Mouse (Mus musculus) cerebellum, postnatal 14 days (tissue): ENCODE results near the gene Gpr68.

Experiments
- DNase-seq, 2 experiments: peaks; one replicate each; pipeline ENCODE4 v3.0.0; 2021; ENCODE audit warnings: mixed read lengths in 2 of 2

Gene Gpr68

DNA sequence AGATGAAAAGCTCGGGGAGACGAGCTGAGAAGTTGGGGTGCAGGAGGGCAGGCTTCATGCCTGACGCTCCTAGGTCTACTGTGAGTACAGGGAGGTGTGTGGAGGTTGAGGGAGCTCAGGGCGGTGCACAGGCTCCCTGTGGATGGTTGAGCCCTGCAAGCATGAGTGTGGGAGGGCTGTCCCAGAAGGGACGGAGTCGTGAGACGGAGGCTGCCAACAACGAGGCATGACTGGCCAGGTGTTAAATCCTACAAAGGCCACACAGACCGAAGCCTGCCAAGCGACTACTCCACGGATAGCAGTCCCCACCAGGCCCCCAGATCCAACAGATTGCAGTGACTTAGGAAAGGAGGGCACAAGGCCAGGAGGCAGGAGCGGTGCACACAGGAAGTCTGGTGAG is 2.7 kb upstream of the Gpr68 start:
- peak; percentile 63 to 66 for DNase-seq

DNA sequence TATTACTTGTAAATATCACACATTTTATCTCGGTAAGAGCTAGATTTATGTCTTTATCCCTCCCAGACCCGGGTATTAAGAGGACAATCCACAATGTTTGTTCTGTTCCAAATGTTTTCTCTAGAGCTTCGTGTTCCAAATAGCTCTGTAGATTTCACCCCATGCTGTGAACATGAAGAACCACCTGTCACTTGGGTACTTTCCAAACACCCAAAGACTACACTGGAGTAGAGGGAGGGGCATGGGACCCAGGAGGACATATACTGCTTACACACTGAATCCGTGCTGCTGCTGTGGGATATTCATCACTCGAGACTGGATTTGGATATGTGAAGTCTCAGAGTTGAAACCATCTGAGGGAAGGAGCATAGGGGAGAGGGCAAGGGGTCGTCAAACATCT is 1.8 kb upstream of the Gpr68 start:
- peak; percentile 29 to 53 for DNase-seq

DNA sequence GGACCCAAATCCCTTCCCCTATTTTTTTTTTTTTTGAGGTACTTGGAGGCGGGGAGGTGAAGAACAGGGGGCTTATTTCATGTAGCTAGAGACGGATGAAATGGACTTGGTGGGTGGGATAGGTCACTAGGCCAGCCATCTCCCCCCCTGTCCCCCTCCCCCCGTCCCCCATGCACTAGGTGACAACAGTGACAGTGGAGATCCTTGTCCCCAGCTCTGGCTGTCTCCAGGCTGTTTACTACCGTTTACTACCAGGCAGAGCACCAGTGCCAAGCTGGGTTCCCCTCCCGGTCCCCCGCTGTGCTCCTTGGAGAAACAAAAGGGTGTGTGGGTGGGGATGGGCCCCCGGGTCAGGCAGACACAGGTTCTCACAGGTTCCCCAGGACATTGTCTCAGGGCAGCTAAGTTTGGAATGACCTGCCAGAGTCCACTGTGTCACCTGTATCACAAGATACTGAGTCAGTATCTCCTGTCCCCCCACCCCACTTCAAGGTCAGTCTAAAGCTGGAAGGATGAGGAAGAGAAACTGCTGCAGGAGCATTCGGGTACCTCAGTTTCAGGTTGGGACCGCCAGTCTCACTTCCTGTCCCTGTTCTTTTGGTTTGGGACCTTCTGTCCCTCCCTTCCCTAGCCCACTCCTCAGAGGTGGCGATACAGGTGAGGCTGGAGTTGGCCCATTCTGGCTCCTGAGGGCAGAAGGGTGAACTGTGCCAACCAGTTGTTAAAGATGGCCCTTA is 468 bp upstream of the Gpr68 start:
- peak in 1 of 2 experiments; percentile 45 for DNase-seq

DNA sequence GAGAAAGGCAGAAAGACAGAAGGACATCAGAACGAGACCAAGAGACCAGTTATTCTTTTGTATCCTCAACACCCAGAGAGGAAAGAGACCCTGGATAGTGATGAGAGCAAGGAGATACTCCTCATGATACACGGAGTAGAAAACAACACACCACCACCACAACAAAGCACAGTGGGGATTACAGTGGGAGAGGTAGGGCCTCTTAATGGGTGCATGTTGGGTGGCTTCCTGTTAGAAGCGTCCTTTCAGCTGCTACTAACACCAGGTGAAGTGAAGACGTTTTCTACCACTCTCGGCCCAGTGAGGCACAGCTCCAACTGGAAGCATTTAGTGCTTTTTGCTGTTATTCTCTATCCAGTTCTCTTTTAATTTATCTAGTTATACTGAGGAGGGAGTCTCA is 1.1 kb downstream of the Gpr68 start:
- no peak for DNase-seq

DNA sequence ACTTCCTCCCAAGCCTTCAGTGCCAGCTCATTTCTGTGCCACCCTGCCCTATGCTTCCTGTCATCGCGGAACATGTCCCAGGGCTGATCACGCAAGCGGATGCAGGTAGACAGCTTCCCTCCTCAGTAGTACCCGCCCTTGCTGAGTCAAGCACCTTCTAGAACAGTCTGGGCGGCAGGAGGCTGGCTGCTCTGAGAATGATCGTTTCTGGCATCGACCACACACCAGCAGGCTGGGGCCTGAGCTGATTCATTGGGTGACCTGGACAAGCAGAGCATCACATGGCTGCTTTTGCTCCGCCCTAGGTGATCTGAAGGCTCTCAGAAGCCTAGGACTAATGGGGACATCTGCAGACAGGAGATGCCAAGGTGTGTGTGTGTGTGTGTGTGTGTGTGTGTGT is 4.2 kb downstream of the Gpr68 start:
- peak in 1 of 2 experiments; percentile 46 for DNase-seq

DNA sequence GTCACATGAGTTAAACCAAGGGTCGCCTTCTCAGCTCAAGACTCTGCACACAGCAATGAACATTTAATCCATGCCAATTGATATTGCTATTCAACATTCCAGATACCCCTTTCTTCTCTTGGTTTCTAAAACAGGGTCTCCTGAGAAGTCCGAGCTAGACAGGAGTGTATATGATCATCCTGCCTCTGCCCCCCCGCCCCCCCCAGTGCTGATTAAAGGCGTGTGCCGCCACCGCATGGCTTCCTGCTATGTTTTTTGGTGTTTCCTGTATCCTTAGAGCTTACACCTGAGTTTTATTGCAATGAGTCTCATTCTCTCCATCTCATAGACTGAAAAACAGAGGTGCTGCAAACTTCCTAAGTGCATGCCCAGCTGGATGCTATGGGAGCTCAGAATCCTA is 6.6 kb downstream of the Gpr68 start:
- no peak for DNase-seq

DNA sequence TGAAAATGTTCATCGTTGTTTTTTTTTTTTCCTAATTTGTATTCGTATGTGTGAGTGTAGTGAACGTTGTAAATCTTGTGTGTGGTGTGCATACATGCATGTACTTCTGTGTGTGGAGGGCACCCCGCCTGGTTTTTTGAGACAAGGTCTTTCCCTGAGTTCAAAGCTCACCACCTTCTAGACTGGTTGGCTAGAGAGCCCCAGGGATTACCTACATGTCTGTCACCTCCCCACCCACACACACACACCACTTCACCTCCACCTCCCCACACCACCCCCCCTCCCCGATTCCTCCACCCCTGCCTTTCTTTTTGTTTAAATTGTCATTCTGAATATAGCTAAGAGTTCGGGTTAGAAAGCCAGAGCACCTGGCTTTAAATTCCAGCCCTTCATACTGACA is 7.1 kb downstream of the Gpr68 start:
- DNase-seq: no peak

DNA sequence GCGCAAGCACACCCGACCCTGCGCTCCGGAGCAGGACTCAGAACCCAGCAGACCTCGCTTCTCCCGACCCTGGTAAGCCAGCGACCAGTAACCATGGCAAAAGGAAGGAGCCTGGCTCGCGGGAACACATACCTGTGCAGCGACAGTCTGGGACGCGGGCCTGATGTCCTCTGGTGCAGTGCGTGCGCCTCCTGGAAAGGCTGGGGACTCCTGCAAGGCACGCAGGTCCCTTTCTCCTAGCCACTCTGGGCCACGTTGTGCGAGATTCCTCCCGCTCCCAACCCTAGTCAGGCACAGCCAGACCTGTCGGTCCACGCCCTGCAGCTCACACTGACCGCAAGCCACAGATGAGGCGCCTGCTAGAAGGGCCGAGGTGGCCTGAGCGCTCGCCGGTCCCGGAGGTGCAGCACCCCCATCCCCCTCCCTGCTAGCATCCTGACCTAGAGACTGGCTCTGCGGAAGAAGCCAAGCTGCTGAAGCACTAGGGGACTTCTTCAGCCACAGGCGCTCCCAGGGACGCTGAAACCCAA is 8.8 kb downstream of the Gpr68 start:
- peak; percentile 72 to 77 for DNase-seq

DNA sequence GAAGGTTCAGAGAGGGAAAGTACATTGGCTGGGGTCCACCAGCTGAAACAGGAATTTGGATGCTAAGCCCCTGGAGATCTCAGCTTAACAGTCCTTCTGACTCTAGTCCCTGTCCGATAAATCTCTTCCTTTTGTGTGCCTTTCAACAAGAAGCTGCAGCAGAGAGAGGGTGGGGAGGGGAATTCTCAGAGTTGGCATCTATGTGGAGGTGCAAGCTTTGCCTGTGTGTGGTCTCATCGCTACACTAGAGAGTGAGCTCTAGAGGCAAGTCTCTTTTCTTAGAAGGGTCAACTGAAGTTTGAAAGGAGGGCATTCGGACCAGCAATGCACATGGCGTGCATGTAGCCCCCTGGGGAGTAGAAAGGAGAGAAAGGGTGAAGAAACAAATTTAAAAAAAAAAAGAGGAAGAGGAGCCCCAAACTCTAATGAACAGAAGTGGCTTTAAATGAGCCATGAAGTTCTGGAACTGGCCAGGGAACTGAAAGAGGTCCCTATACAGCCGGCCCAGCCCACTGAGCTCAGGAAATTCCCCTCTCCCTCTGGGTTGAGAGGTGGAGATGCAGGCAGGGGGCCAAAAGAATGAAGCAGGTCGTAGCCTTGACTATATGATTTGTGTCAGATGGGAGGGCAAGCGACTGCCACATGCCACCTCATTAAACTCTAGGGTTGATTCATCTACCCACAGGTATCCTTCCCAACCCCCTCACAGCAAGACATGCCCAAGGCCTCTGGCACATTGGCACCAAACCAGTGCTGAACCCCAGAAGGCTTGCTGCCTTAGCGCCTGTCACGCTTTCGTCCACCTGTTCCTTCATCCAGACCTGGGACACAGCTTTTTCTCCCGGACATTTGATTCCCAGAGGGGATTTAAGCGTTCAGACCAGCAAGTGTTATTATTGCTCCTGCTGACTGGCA is 10.0 kb downstream of the Gpr68 start:
- peak; percentile 63 to 71 for DNase-seq

DNA sequence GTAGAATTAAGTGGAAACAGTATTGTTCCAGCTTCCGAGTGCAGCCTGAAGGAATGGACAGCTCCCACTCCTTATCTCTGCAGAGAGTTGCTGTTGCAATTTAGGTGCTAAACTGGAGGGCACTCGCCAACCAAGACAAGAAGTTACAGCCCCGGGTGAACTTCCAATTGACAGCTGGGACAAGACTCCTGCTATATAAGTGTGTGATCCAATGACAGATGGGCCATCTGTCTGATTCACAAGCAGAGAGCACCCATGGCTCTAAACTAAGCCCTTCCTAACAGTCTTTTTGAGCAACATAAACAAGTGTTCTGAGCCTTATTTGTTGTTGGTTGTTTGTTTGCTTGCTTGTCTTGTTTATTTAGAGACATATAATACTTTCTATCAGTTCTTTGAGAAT is 11.3 kb downstream of the Gpr68 start:
- no peak for DNase-seq

DNA sequence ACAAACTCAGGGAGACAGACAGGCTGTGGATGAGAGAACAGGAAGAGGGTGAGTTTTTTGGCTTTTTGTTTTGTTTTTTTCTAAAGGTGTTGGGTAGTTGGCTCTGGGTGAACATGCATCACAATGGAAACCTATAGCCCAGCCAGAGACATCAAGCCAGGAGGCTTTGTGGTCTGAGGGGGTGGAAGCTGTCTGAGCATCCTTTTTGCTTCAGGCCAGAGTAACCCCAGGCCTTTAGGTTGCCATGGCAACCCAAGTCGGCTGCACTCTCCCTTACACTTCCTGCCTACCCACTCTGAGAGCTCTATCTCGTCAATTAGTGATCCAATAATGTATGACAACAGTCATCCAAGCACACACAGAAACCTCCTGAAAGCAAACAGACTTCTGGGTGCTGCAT is 12.5 kb downstream of the Gpr68 start:
- DNase-seq: no peak

DNA sequence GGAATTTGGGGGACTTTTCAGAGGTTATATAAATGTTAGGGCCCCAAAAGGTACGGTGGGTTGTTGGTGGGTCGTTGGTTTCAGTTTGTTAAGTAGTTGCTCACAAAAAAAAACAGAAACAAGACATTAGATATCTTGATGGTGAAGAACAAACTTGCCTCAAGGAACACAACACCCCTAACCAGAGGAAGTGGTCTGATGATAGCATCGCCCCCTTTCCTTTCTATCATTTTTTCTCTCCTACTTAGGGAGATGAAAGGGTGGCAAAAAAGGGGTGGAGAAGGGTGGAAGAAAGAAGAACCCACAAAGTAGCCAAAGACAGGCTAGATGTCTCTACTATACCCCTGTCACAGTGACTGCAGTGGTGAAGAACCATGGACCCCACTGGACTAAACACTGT is 17.4 kb downstream of the Gpr68 start:
- no peak for DNase-seq

DNA sequence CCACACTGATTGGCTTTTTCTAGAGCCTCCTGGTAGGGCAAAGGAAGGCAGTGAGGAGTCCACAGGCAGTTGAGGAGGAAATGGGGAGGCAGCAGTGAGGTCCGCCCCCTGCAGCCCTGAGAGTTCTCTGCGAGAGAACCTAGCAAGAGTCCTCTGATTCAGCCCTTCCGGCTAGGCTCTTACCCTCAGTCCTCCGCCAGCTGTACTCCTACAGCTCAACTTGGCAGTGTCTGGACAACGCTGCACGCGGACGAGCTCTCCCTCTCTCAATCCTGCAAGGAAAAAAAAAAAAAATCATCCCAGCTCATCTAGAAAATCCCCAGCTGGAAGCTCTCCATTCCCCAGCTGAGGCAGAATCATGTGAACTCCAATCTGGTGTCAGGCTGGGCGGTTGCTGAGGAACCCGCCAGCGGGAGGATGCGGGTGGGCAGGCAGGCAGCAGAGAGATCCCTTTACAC is 20.2 kb downstream of the Gpr68 start:
- DNase-seq: peak; percentile 60 to 66

DNA sequence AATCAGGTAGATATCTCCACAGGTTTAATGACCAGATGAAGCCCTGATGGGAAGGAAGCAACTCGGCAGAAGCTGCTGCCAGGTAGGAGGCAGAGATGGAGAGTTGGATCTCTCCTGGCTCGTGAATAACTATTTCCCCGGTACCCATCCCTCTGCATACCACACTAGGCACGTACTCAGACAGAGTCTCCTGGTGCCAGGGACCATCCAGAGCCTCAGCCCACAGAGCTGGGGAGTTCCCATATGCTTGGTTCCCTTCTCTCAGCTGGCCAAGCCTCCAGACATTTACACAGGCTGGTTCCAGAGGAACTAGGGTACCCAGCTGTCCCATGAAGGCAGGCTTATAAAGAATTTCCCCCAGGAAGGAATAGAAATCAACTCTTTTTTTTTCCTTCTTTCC is 21.1 kb downstream of the Gpr68 start:
- no peak for DNase-seq

DNA sequence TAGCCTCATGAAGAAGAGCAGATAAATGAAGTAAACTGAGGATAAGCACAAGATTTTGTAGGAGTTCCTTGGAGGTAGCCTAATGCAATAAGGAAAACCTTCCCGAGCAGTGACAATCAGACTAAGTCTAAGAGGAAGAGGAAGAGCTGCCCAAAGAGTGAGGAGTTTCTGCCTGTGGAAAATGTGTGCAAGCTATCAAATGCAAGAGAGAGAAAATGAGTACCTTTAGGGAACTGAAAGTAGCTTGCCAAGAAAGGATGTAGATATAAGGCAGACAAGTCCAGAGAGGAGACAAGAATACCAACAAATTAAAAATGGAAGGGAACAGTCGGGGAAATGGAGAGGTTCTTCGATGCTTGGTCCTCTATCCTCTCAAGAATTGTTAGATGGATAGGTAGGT is 22.4 kb downstream of the Gpr68 start:
- DNase-seq: no peak

DNA sequence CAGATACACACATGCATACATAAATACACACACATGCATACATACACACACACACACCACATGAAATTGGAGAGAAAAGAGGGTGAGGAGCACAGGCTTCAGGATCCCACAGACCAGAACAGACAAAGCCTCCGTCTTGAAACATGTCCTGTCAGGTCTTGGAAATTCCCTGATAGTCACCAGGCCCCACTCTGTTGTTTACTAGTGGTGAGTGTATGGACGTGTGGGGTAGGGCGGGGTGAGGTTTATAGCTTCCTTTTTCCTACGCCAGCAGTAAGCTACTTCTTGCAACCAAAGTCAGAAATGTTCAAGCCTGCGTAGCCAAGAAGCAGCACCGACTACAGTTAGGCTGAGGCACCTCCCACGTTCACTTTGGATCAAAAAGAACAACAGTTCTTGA is 24.8 kb downstream of the Gpr68 start:
- no peak for DNase-seq

DNA sequence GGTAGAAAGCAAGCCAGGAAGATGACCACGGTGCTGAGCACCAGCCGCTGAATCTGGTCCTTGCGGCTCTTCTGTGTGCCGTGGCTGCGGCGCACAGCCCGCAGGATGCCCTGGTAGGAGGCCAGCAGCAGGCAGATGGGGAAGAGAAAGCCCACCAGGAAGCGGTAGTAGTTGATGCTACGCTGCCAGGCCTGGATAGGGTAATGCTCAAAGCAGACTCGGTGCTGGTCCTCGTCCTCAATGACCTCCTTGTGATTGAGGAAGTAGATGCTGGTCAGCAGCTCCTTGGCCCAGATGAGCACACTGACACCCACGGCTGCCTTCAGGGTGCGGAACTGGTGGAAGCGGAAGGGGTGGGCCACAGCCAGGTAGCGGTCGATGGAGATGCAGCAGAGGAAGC is 29.4 kb downstream of the Gpr68 start:
- DNase-seq: peak in 1 of 2 experiments; percentile 32

DNA sequence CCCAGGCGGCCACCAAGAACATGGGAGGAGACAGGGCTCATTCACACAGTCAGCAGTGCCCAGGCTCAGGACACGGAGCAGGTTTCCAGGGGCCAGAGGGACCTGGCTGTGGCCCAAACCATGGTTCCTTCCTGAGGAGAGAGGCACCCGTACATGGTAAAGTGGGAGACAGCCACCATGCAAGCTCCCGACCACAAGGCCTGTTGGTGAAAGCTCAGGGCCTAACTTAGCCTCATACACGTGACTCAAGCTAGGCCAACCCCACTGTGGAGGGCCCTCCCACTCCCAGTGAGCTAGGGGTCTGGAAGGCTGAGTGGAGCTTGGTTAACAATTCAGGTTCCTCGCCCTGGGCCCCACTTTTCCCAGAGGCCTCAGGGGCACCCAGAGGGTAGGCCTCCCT is 30.1 kb downstream of the Gpr68 start:
- DNase-seq: peak in 1 of 2 experiments; percentile 34

DNA sequence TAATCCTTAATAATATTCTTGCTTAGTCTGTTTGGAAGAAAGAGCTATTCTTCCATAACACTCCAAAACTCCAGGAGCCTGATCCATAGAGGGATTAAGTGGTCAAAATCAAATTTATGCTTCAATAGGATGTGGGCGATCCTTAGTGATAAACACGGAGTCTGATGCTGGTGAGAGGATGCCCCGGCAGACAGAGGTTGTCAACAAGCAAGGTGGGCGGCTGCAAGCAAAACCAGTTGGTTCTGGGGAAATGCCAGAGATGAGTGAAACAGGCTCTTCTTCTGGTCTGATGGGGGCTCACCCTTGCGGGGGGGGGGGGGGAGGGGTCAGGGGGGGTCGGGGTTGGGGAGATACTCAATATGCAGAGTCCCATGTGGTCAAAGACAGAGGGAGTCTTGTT is 32.0 kb downstream of the Gpr68 start:
- DNase-seq: no peak

DNA sequence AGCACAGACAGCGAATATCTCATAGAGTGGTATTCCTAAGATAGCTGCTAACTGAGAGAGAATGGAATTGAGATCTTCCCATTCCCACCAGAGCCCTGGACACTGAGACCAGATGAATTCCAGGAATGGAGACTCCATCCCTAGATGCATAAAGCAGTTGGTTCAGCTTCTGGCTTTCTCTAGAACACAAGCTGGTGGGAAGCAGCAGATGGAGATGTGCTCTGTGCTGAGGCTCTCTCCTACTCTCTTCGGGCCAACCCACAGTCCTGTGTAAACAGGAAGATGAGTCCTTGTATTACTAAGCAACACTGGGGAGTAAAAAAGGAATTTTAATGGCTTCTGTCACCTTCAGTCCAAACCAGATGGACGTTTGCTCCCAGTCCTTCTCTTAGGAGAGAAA is 32.4 kb downstream of the Gpr68 start:
- no peak for DNase-seq

DNA sequence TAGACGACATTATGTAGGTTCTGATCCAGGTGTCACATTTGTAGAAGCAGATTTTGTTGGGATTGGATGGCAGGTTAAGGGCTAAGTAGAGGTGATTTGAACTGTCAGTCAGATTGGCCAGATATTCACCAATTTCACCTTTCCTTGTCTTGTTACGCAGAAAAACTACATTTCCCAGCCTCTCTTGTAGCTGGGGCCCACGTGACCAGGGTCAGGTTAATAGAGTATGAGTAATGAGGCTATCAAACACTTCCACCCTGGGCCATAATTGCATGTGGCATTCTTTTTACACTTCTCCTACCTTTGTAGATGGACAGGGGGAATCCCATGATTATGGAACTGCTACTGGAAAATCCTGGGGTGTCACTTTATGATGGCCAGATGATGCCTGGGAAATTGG is 34.4 kb downstream of the Gpr68 start:
- DNase-seq: no peak

DNA sequence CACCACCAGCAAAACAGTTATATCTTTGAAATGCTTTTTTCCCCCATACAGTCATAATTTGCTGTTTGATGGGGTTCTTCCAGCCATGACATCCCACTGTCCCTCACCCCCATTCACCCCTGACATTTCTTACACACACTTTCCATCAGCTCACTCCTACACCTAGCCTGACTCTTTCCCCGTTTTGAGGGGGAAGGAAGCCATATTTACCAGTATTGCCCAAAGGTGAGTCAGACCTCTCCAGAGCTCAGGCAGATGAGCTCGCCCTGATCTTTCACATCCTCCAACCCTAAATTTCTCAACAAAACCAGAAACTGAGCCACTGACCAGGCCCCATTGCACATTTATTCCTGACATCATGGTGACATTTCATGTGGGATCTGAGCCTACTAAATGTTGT is 36.2 kb downstream of the Gpr68 start:
- no peak for DNase-seq

DNA sequence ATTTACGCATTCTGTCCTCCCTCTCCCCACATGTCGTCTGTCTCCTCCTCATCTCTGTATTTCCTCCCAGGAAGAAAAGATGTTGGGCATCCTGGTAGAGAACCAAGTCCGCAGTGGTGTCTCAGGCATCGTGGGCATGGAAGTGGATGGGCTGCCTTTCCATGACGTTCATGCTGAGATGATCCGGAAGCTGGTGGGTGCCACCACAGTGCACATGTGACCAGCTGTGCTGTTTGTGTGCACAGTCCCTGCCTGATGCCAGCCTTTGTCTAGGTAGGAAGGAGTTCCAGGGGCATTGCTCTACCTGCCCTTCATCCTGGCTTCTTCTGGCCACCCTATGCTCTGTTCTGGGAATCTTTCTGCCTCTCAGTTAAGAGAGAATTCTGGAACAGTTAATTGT is 36.8 kb downstream of the Gpr68 start:
- DNase-seq: no peak
